Mouse (Mus musculus): ENCODE data around the gene Slc24a2.

GRCm38 (mm10) chr4:87026311-87027151, 203.7 kb downstream of the Slc24a2 start:
- TF ChIP-seq POLR2A (IDR thresholded peaks at IDR 0.05; ENCODE audit: low read depth, low read length): no peak
- no peak for TF ChIP-seq CTCF (IDR thresholded peaks at IDR 0.05; ENCODE audit: extremely low read depth, insufficient read length, insufficient replicate concordance, low read depth, low read length)
